Mouse (Mus musculus): ENCODE data around the gene Fdx1.

- TF ChIP-seq EP300 (IDR thresholded peaks at IDR 0.05; ENCODE audit: insufficient read depth, low read depth, low read length) = no peak
- TF ChIP-seq POLR2A (IDR thresholded peaks at IDR 0.05; ENCODE audit: insufficient read depth, low read depth, low read length) = no peak
These were observed 6.9 kb downstream of the Fdx1 start for GRCm38 (mm10) chr9:51956484-51956883.

All from heart, adult 2 months (tissue).